Mouse (Mus musculus) liver, adult (tissue): ENCODE results near the gene Rab42.
A peak's percentile ranks its signal among the peaks of the same experiment; 100 is the strongest.

Source experiments
- GATA4 ChIP-seq: IDR thresholded peaks from 2 replicates; pipeline ENCODE4 v1.6.1; 2014; ENCODE audit warnings: mild to moderate bottlenecking, low read length; ENCODE audit not compliant: insufficient replicate concordance

Rab42 gene

GRCm38 (mm10) chr4:132299849-132300248 lies 3.3 kb downstream of the Rab42 start:
- TF ChIP-seq GATA4, result no peak

GRCm38 (mm10) chr4:132295696-132296390 lies 7.3 kb downstream of the Rab42 start:
- no peak for TF ChIP-seq GATA4

- no peak for TF ChIP-seq GATA4
Observed at GRCm38 (mm10) chr4:132293682-132294240, 9.4 kb downstream of the Rab42 start.

- TF ChIP-seq GATA4, result no peak
Observed at GRCm38 (mm10) chr4:132292988-132293387, 10.2 kb downstream of the Rab42 start.

- TF ChIP-seq GATA4, result no peak
Observed at GRCm38 (mm10) chr4:132291624-132292335, 11.4 kb downstream of the Rab42 start.

- TF ChIP-seq GATA4, result no peak
Observed at GRCm38 (mm10) chr4:132291056-132291455, 12.1 kb downstream of the Rab42 start.

GRCm38 (mm10) chr4:132275949-132276348 lies 27.2 kb downstream of the Rab42 start:
- TF ChIP-seq GATA4, result no peak

- TF ChIP-seq GATA4, result peak; percentile 52; the same call in 1 of the 2 replicates
Observed at GRCm38 (mm10) chr4:132274156-132274862, 28.9 kb downstream of the Rab42 start, which contains the start of gene Taf12. TSS of gene Taf12 (plus strand) at chr4:132274375.

- TF ChIP-seq GATA4, result no peak
Observed at GRCm38 (mm10) chr4:132273166-132273565, 30.0 kb downstream of the Rab42 start.

- TF ChIP-seq GATA4, result no peak; the same call in 1 of the 2 replicates
Observed at GRCm38 (mm10) chr4:132269740-132270560, 33.2 kb downstream of the Rab42 start.

- TF ChIP-seq GATA4, result no peak
Observed at GRCm38 (mm10) chr4:132268871-132269739, 34.1 kb downstream of the Rab42 start.

- TF ChIP-seq GATA4, result no peak
Observed at GRCm38 (mm10) chr4:132266835-132267349, 36.3 kb downstream of the Rab42 start.

- no peak for TF ChIP-seq GATA4
Observed at GRCm38 (mm10) chr4:132263313-132263712, 39.9 kb downstream of the Rab42 start.

GRCm38 (mm10) chr4:132262358-132262616 lies 40.9 kb downstream of the Rab42 start:
- TF ChIP-seq GATA4, result no peak
